In genomic region chr5:23717469-23718181, GRCm38 (mm10) we compare ENCODE assay signal across 11 mouse cellular contexts.
"Had no signal": no experiment of that assay in that cellular context is flagged by ENCODE, and none has a peak within 500 bp of the region (broad histone marks: within the 10 kb centered on the region; RNA-seq: fewer than 3 reads in every experiment).

No protein-coding gene starts in this region.

- H3K4me3 ChIP-seq: kidney, embryonic 15.5 days; left cerebral cortex, adult 2 months; limb, embryonic 10.5 days; lung, embryonic 15.5 days; midbrain, embryonic 13.5 days had no signal

- H3K4me2 ChIP-seq: kidney, embryonic 15.5 days; lung, embryonic 15.5 days; midbrain, embryonic 13.5 days had no signal

- H3K9me3 ChIP-seq: kidney, embryonic 15.5 days; limb, embryonic 10.5 days; lung, embryonic 15.5 days; midbrain, embryonic 13.5 days had no signal

- H3K27me3 ChIP-seq: kidney, embryonic 15.5 days; lung, embryonic 15.5 days; midbrain, embryonic 13.5 days had no signal

- ATAC-seq: midbrain, embryonic 13.5 days had no signal

- H3K27ac ChIP-seq: kidney, embryonic 15.5 days; left cerebral cortex, adult 2 months; limb, embryonic 10.5 days; lung, embryonic 15.5 days; macrophage; midbrain, embryonic 13.5 days had no signal

- H3K4me1 ChIP-seq: lung, embryonic 15.5 days; midbrain, embryonic 13.5 days had no signal

- H3K9ac ChIP-seq: kidney, embryonic 15.5 days; lung, embryonic 15.5 days; midbrain, embryonic 13.5 days had no signal

- DNase-seq: kidney, adult 18-20 months; kidney, postnatal 14 days; lung, postnatal 14 days; right cerebral cortex, postnatal 25 days; thymus, postnatal 4 days had no signal

- H3K36me3 ChIP-seq: kidney, embryonic 15.5 days; limb, embryonic 10.5 days; lung, embryonic 15.5 days; midbrain, embryonic 13.5 days had no signal
